Mouse (Mus musculus) fat pad, adult 2 months (tissue): ENCODE measurements around the gene Gm28308.
A peak's percentile ranks its signal among the peaks of the same experiment; 100 is the strongest.

Experiments
- DNase-seq: peaks from one replicate; pipeline ENCODE4 v3.0.0-alpha.2; 2011; ENCODE audit warnings: low read depth, low spot score; ENCODE audit errors: extremely low read depth

The Gm28308 gene

DNA sequence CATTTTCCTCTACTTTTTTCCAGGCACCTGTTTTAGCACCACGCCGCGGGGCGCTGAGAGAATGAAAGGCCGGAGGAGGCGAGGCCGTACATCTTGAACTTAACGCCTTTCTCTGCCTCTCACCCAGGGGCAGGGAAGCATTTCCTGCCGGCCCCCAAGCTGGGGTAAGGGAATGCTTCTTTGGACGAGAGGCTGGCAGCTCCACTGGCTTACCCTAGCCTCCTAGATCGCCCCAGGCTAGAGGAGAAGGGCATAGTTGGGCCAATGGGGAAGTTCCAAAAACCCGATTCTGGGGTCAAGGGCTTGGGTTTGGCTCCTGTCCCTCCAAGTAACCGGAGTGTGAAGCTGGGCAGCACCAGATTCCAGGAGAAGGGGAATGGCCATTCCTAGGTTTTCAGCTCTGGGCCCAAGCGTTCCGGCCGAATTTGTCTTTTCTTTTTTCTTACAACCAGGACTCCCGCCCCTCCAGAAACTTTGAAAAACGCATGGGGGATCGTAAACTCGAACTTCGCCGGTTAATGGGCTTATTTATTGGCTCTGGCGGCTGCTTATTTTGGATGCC lies 19.9 kb upstream of the Gm28308 start:
- no peak for DNase-seq

- no peak for DNase-seq
Observed at GRCm38 (mm10) chr6:52232568-52232965, 19.4 kb upstream of the Gm28308 start.

DNA sequence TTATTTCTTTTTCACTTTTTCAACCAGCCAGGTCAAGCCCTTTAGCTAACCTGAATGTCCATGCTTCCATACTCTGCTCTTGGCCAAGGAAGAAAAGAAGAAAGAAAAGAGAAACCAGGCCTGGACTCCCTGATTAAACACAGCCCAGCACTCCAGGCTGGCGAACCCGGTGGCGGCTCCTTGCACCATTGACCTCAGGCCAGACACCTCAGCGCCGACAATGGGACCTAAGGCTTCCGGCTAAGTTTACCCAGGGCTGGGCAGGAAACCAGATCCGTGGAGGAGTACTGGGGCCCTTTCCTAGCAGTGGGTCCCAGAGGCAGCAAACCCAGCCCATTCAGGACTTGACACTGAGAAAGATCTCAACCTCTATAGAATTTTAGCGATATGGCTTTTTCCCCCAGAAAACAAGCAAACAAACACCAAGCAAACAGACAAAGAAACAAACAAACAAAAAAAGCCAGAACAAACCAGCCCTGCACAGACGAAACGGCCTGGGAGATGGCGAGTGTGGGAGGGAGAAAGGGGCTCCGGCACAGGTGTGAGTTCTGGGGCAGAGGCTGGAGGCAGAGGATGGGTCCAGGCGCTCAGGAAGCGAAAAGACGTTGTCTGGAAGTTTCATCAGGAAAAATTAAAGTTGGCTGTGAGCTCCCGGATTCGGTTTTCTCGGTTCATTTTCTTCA lies 18.9 kb upstream of the Gm28308 start:
- DNase-seq: no peak

DNA sequence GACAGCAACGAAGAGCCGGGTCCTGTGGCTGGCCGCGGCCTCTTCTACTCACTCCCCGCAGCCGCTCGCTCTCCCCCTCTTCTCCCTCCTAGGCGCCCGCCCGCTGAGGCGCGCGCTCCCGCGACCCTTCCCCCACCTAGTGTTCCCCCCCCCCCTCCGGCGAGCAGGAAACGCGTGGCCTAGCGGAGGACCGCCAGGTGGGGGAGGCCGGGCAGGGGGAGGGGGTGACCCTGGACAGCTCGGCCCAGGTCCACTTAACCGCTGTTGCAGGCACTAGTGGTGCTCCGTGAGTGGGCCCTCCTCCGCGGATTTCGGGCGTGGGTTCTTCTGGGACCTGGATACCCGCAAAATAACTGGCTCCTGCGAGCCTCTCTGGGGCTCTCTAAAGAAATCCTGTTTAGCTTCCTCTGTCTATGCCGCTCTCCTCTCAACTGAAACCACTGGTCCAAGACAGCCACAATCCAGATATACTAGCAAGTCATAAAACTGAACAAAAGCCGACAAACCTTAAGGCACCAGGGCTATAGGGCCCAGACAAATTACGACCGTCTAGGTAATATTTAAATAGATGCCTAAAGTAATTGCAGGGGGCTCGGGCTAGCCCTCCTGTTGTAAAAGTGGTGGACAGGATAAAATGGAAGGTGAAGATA lies 17.5 kb upstream of the Gm28308 start, which contains the start of gene Hoxa9:
Gene Hoxa9 (minus strand): TSS at position 574 of the 650 bp plus-strand sequence.
- no peak for DNase-seq

DNA sequence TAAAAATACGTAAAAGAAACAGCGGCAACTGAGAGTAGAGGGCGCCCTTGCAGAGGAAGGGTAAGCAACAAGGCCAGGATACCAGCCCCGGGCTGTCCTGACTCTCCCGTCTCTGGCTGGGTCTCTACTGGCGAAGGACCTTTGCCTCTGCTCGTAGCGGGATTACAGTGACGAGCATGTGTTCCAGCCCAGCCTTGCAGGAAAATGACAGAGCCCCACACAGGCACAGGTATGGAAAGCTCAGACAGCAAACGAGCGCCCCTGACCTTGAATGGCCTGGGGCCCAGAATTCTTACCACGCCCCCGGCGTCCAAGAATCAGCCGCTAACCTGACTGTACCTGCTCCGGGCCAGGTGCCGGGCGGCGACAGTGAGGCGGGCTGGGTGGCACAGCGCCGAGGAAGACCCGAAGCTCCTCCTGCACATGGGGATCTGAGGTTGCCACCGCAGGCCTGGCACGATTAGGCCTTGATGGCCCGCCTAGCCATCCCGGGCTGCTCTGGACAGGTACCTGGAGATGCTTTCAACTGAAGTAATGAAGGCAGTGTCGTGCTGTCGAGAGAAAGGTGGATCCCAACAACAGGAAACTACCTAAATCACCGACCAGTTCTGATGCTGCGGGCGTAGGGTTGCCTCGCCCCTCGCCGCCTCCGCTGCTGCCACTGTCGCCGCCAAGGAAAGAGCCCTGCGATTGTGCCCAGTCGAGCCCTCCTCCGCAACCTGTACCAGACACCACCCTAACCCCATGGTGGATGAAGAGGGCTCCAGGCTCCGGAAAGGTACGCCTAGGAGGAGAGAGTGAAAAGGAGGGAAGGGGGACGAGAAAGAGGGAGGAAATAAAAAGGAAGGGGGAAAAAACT lies 16.6 kb upstream of the Gm28308 start:
- DNase-seq: no peak

GRCm38 (mm10) chr6:52228475-52229465 lies 15.6 kb upstream of the Gm28308 start:
- no peak for DNase-seq

- no peak for DNase-seq
Observed at GRCm38 (mm10) chr6:52227470-52228222, 14.5 kb upstream of the Gm28308 start.

DNA sequence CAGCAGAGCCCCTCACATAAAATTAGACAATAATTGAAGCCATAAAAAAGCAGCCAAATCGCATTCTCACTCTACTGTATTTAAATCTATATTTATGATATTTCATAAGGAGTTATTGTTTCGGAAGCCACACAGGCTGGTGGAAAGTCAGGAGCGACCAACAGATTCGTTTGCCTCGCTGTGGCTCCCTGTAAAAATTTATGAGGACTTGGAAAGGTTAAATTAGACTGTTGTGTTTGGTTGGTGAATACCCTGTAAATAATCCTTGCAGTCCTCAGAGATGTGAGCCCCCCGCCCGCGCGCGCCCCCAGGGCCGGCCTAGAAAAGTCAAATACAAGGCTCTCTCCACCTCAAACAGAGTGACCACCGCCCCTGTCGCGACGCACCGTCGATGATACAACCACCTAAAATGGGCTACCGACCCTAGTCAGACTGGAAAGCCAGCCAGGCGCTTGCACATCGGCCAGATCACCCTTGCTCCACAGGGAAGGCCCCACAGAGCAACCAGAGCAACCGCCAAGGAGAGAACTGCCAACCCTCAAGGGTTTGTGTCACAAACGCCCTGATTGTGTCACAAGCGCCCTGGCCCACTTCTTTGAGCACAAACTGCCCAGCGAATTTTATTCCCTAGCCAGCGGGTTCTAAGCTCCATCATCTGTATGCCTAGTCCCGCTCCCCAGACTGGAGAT lies 13.6 kb upstream of the Gm28308 start:
- peak; percentile 63 for DNase-seq

DNA sequence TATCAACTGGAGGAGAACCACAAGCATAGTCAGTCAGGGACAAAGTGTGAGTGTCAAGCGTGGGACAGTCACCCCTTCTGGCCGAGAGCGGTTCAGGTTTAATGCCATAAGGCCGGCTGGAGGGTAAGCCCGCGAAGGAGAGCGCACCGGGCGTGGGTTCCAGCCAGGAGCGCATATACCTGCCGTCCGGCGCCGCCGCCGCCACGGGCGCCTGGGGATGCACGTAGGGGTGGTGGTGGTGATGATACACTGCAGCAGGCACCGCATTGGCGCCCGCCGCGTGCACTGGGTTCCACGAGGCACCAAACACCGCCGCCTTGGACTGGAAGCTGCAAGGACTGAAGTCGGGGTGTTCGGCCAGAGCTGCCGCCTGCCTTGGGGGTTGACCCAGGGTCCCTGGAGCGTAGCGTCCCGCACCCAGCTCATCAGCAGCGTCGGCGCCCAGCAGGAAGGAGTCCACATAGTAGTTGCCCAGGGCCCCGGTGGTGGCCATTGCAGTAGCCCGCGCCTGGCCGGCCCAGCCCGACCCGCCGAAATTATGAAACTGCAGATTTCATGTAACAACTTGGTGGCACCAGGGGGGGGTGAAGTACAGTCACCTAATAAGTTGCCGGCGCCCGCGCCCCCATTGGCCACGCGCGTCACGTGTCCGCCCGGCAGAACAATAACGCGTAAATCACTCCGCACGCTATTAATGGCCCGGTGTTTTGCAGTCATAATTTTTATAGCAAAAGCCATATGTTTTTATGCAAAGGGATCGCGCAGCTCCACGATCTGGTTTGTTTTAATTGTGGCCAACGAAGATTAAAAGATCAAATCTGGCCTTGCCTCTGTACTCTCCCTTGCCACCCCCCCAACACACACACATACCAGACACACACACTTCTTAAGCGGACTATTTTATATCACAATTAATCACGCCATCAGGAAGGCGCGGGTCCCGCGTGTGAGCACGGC lies 12.8 kb upstream of the Gm28308 start:
- peak; percentile 59 for DNase-seq

GRCm38 (mm10) chr6:52224895-52225611 lies 11.9 kb upstream of the Gm28308 start:
- no peak for DNase-seq

DNA sequence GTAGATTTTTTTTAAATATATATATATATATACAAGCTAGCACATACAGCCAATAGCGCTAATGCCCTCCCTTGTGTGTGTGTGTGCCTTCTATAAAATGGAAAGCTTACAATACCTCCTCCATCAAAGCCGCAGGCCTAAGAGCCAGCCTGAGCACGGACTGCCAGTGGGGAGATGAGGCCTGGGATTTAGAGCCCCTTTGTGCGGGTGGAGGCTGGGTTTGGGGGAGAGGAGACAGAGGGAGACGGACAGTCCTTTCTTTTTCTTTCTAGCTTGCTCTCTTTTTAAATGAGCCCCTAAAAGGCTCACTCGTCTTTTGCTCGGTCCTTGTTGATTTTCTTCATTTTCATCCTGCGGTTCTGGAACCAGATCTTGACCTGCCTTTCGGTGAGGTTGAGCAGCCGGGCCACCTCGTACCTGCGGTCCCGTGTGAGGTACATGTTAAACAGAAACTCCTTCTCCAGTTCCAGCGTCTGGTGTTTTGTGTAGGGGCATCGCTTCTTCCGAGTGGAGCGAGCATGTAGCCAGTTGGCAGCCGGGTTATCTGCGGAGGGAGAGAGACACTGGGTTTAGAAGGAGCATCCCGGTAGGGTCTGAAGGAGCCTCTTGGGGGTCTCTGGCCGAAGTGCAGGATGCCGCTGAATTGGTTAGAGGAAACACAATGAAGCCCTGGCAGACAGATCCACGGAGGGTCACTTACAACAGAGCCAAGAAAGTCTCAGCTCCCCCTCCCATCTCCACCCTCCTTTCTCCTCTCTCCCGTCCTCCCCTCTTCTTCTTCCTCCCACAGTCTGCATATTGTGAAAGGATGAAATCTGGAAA lies 11.0 kb upstream of the Gm28308 start:
- no peak for DNase-seq

GRCm38 (mm10) chr6:52222729-52223128 lies 9.6 kb upstream of the Gm28308 start:
- no peak for DNase-seq

DNA sequence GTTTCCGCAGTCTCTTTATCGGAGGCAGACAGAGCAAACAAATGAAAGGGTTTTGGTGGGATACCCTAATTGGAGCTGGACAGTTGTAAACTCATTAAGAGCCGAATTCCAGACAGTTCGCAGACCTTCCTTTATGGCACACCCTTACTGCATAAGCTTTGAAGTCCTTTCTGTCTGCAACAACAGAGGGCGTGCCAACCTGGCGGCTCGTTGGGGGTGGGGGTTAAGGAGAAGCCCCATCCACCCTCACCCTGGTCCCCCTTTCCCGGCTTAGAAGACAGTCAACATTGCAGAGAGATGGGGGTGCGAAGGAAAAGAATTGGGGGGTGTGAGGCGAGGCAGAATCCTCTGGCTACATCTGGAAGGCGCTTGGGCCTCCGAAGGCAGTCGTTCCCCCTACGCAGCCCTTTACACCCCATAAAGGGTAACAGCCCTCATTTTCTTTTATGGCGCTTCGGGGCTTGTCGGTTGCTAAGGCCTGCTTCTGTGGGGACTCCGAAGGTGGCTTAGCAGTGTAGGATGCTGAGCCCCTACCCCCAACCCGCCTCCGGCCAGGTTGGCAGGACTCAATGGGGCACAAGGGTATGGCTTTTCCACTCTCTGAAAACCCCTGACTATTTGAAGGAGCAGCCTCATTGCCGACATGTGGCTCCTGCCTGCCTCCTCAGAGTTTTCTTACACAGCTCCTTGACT lies 9.0 kb upstream of the Gm28308 start:
- DNase-seq: no peak

GRCm38 (mm10) chr6:52221337-52221992 lies 8.3 kb upstream of the Gm28308 start, which contains the start of gene Hoxa7:
TSS of gene Hoxa7 (minus strand) at chr6:52221854.
- DNase-seq: no peak

DNA sequence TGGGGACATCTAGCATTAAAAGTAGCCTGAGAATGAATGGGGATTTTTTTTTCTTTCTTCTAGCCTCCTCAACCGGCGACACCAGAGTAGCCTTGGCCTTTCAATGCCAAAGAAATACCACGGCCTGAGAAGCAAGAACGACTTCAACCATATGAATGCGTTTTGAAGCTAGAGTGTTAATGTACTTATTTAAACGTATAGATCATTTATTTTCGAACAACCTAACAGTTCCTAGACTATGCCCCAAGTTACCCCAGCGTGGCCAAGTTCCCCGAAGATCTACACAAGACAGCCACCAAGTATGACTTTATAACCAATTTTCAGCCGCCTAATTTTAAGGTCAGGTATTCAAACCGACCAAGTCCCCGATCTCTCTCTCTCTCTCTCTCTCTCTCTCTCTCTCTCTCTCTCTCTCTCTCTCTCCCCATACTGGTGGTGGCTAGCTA lies 7.7 kb upstream of the Gm28308 start:
- no peak for DNase-seq
